Mouse (Mus musculus) stomach, postnatal 0 days (tissue): Measurements from ENCODE around the gene Stim1.

Experiments used
- CTCF ChIP-seq: IDR thresholded peaks from 2 replicates; pipeline ENCODE4 v1.5.1; 2016; ENCODE audit warnings: antibody characterized with exemption, low read depth, mild to moderate bottlenecking, moderate library complexity
- EP300 ChIP-seq: optimal IDR thresholded peaks from 2 replicates; pipeline ENCODE3; 2016; ENCODE audit warnings: antibody characterized with exemption

DNA sequence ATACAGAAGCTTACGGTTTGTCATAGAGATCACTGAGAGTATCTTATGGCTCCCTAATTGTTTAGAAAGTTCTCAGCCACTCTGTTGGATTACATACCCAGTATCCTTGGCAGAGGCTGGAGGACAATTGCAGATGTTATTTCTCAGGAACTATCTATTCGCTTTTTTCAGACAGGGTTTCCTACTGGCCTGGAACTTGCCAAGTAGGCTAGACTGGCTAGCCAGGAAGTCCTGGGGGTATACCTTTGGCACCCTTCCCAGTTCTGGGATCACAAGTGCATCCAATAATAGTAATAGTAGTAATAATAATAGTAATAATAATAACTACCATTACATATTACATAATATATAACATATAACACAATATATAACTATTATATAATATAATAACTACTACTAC, 38.0 kb downstream of the Stim1 start:
- TF ChIP-seq CTCF = no peak
- TF ChIP-seq EP300 = no peak
